Mouse (Mus musculus) induced T-regulatory cell, adult 2 months (primary cell): ENCODE data around the gene Itih3.

Source experiments
- DNase-seq: peaks from one replicate; pipeline ENCODE4 v3.0.0-alpha.2; 2012; ENCODE audit warnings: low read depth

Gene Itih3

GRCm38 (mm10) chr14:30923375-30924105, at the start of gene Itih3:
Itih3 (minus strand) TSS chr14:30923760.
- DNase-seq: no peak

- no peak for DNase-seq
Observed at GRCm38 (mm10) chr14:30960366-30960765, 36.8 kb upstream of the Itih3 start.

GRCm38 (mm10) chr14:30959031-30959430, 35.5 kb upstream of the Itih3 start:
- DNase-seq: no peak

GRCm38 (mm10) chr14:30958517-30958916, 35.0 kb upstream of the Itih3 start:
- no peak for DNase-seq

- peak; percentile 94 for DNase-seq
Observed at GRCm38 (mm10) chr14:30951154-30951825, 27.7 kb upstream of the Itih3 start, which contains the start of gene Nek4. Nek4 (plus strand) TSS chr14:30951377.

GRCm38 (mm10) chr14:30949986-30950385, 26.4 kb upstream of the Itih3 start:
- no peak for DNase-seq

- DNase-seq: no peak
Observed at GRCm38 (mm10) chr14:30944745-30945144, 21.2 kb upstream of the Itih3 start.

GRCm38 (mm10) chr14:30943860-30944674, 20.5 kb upstream of the Itih3 start:
- peak; percentile 74 for DNase-seq

GRCm38 (mm10) chr14:30943038-30943437, 19.5 kb upstream of the Itih3 start, which contains the start of gene Itih1:
Itih1 (minus strand) TSS chr14:30943289.
- no peak for DNase-seq

- DNase-seq: no peak
Observed at GRCm38 (mm10) chr14:30942254-30942653, 18.7 kb upstream of the Itih3 start.

GRCm38 (mm10) chr14:30933351-30933750, 9.8 kb upstream of the Itih3 start:
- no peak for DNase-seq

- no peak for DNase-seq
Observed at GRCm38 (mm10) chr14:30930386-30930785, 6.8 kb upstream of the Itih3 start.

GRCm38 (mm10) chr14:30925492-30925891, 1.9 kb upstream of the Itih3 start:
- DNase-seq: no peak

- no peak for DNase-seq
Observed at GRCm38 (mm10) chr14:30922053-30922670, 1.4 kb downstream of the Itih3 start.

- no peak for DNase-seq
Observed at GRCm38 (mm10) chr14:30916516-30916915, 7.0 kb downstream of the Itih3 start.

GRCm38 (mm10) chr14:30913404-30913803, 10.2 kb downstream of the Itih3 start:
- DNase-seq: no peak

- DNase-seq: no peak
Observed at GRCm38 (mm10) chr14:30912641-30913040, 10.9 kb downstream of the Itih3 start.

GRCm38 (mm10) chr14:30911141-30911540, 12.4 kb downstream of the Itih3 start:
- DNase-seq: no peak

GRCm38 (mm10) chr14:30907814-30908265, 15.7 kb downstream of the Itih3 start:
- DNase-seq: peak; percentile 13

- no peak for DNase-seq
Observed at GRCm38 (mm10) chr14:30906001-30906400, 17.6 kb downstream of the Itih3 start.

- no peak for DNase-seq
Observed at GRCm38 (mm10) chr14:30904307-30904706, 19.3 kb downstream of the Itih3 start.

- DNase-seq: no peak
Observed at GRCm38 (mm10) chr14:30903036-30903435, 20.5 kb downstream of the Itih3 start.
